Mouse (Mus musculus) hindbrain, embryonic 10.5 days (tissue): Measurements from ENCODE around the gene Xpo5. TPM values are rescaled to one million over a fixed set of nuclear protein-coding genes. Genes with fewer than 3 reads are reported as not detected.

ENCODE experiments used
- DNase-seq: peaks from one replicate; pipeline ENCODE4 v3.0.0-alpha.2; 2017; ENCODE audit warnings: low spot score
- H3K27ac ChIP-seq: fragments of 300-500 bp; sonication (generic); 2 replicates; pipeline ENCODE4 v1.5.1; 2016; ENCODE audit warnings: mild to moderate bottlenecking, moderate library complexity
- H3K27me3 ChIP-seq: fragments of 300-500 bp; sonication (generic); 2 replicates; pipeline ENCODE4 v1.6.1; 2016; ENCODE audit warnings: mild to moderate bottlenecking; ENCODE audit not compliant: poor library complexity, insufficient read depth, severe bottlenecking
- H3K36me3 ChIP-seq: fragments of 300-500 bp; sonication (generic); 2 replicates; pipeline ENCODE4 v1.6.1; 2016; ENCODE audit warnings: mild to moderate bottlenecking, moderate library complexity
- H3K4me1 ChIP-seq: fragments of 300-500 bp; sonication (generic); replicated peaks from 2 replicates; pipeline ENCODE4 v1.6.1; 2016; ENCODE audit warnings: mild to moderate bottlenecking
- H3K4me3 ChIP-seq: fragments of 300-500 bp; sonication (generic); 2 replicates; pipeline ENCODE4 v1.5.1; 2016; ENCODE audit warnings: mild to moderate bottlenecking, moderate library complexity
- H3K9me3 ChIP-seq: fragments of 300-500 bp; sonication (generic); 2 replicates; pipeline ENCODE4 v1.6.1; 2016; ENCODE audit warnings: mild to moderate bottlenecking, moderate library complexity
- WGBS: fragments of 180-500 bp; shearing (Covaris S2); methylation state at CpG from one replicate; pipeline ENCODE4 v1.1.7; 2016; 5-methylcytosine and 5-hydroxymethylcytosine counted together
- polyA plus RNA-seq: library from polyadenylated mRNA; unstranded; fragments of >200 nt; fragmentation: Nextera tagmentation; extraction: Ambion mirVana; gene quantifications from 2 replicates; pipeline ENCODE4 v1.2.1, GENCODE M21; 2016

The Xpo5 gene
- polyA plus RNA-seq, 1 experiment from 2014 or later = 59.2 TPM

DNA sequence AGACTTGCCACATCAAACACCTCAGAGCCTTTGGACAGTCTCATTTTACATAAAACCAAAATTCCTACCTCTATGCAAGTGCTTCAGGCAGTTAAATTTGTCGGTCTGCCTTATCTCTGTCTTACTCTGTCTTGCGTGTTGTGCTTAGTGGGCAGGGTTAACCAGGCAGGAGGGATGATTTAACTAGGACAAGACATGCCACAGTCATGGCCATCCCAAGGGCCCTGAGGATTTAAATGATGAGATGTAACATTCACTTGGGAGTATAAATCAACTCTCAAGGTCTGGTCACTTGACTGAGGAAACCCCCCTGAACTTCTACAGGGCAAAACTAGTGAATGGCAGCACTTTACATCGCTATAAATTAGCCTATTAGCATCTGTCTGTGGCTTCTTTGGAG lies 19.0 kb downstream of the Xpo5 start:
- no peaks in the 10 kb centered on the region for H3K27me3 ChIP-seq
- no peak overlapping the region for H3K27ac ChIP-seq
- H3K36me3 ChIP-seq = peaks cover 100% of the 10 kb centered on the region
- no peaks in the 10 kb centered on the region for H3K4me1 ChIP-seq
- no peak overlapping the region for H3K4me3 ChIP-seq
- H3K9me3 ChIP-seq = no peaks in the 10 kb centered on the region
- no peak for DNase-seq
- WGBS = 95% methylated on average over 3 of the region's 3 CpGs

DNA sequence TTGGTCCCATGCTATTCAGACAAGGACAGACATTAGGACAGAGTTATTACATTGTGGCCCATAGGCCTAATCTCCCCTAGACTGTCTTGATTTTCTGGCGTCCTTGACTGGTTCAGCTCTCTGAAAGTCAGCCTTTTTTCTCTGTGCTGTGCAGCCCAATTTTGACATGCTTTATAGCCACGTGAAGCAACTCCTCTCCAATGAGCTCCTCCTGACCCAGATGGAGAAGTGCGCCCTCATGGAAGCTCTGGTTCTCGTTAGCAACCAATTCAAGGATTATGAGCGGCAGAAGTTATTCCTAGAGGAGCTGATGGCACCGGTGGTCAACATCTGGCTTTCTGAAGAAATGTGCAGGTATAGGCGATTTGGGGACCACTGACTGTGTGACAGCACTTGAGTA lies 25.0 kb downstream of the Xpo5 start:
- peaks cover 100% of the 10 kb centered on the region for H3K36me3 ChIP-seq
- no peak overlapping the region for H3K4me3 ChIP-seq
- no peaks in the 10 kb centered on the region for H3K27me3 ChIP-seq
- DNase-seq = no peak
- 88% methylated on average over 7 of the region's 7 CpGs for WGBS
- H3K4me1 ChIP-seq = no peaks in the 10 kb centered on the region
- no peaks in the 10 kb centered on the region for H3K9me3 ChIP-seq
- H3K27ac ChIP-seq = no peak overlapping the region

DNA sequence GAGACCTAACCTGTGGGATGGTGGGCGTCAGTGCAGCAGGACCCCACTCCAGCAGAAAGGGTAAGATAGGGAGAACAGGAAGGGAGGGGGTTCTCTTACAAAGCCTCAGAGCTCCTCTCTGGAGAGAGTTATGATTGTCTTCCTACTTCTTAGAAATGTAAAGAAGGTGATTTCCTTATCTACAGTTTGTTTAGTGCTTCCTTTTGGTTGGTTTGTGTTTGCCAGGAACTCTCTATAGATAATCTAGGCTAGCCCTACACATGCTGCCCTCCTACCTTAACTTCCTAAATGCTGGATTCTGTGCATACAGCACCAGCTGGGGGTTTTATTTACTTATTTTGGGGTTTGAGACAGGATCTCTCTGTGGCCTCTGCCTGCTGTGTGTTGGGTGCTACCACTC lies 33.5 kb downstream of the Xpo5 start:
- Histone ChIP-seq H3K9me3 (no peaks in the 10 kb centered on the region), H3K4me1 (no peaks in the 10 kb centered on the region), H3K4me3 (no peak overlapping the region), H3K27ac (no peak overlapping the region), H3K36me3 (peaks cover 100% of the 10 kb centered on the region), H3K27me3 (no peaks in the 10 kb centered on the region)
- no peak for DNase-seq
- WGBS = 94% methylated on average over 1 of the region's 1 CpGs

DNA sequence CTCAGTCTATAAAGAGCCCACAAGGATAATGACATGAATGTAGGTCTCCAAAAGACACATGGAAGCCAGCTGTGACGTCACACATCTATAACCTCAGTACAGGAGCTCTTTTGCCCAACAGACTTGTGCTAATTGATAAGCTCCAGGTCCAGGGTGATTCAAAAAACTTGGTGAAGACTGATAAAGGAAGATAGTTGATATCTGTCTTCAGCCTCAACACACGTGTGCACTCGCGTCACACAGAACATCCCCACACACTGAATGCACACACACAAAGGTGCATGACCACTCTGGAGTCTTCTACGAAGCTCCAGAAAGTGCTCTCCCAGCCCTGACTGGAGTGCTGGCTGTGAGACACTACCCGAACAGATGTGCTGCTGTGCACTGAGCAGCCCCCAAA lies 34.5 kb downstream of the Xpo5 start:
- H3K4me3 ChIP-seq = no peak overlapping the region
- no peaks in the 10 kb centered on the region for H3K4me1 ChIP-seq
- no peaks in the 10 kb centered on the region for H3K9me3 ChIP-seq
- H3K36me3 ChIP-seq = peaks cover 100% of the 10 kb centered on the region
- H3K27ac ChIP-seq = no peak overlapping the region
- 93% methylated on average over 6 of the region's 6 CpGs for WGBS
- DNase-seq = no peak
- no peaks in the 10 kb centered on the region for H3K27me3 ChIP-seq

DNA sequence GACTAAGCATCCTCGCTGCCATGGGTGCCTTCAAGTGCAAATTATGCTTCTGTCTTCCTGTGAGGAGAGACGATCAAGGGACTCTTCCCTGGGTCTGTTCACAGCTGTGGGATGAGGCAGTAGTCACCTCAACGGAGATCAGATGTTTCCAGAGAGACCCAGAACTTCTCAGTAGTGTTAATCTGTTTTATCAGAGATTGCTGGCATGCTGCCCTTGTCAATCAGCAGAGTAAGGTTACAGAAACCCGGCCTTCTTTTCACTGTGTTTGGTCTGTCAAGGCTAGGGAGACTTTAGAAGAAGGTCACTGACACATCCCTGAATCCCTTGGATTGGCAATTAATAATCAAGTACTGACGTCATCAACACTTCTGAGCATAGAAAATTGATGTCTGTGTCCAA lies 34.9 kb downstream of the Xpo5 start:
- 85% methylated on average over 5 of the region's 5 CpGs for WGBS
- no peak for DNase-seq
- peaks cover 100% of the 10 kb centered on the region for H3K36me3 ChIP-seq

DNA sequence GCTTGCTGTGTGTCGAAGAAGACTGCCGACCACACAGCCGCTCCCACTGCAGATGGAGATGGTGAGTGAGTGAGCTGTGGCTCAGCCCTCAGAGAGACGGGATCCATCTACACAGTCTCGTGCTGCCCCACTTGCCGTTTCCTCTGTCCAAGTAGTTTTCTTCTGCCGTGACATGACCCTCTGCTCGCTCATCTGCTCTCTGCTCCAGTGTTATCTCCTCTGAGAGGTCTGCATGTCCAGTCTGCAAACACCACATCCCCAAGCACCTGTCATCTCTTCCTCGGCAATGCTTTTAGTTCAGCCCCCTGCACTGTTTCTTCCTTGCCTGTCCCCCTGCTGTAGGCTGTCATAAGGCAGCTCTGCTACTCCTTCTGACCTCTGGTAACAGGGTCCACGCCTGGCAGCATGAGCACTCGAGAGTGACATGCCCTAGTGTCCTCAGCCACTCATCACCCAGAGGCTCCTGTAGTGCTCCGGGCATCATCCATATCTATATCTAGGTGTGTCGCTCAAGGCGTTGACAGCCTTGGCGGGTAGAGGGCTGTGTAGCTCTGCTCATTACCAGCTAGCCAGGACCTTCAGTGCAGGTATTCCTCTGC lies 37.0 kb downstream of the Xpo5 start:
- Histone ChIP-seq H3K4me1 (no peaks in the 10 kb centered on the region), H3K9me3 (no peaks in the 10 kb centered on the region), H3K36me3 (peaks cover 100% of the 10 kb centered on the region), H3K27me3 (no peaks in the 10 kb centered on the region), H3K27ac (no peak overlapping the region), H3K4me3 (no peak overlapping the region)
- 95% methylated on average over 15 of the region's 15 CpGs for WGBS
- no peak for DNase-seq

More for the DNA sequence above, 34.9 kb downstream of the Xpo5 start:
- H3K4me3 ChIP-seq = no peak overlapping the region
- H3K27me3 ChIP-seq = no peaks in the 10 kb centered on the region
- no peaks in the 10 kb centered on the region for H3K4me1 ChIP-seq
- no peaks in the 10 kb centered on the region for H3K9me3 ChIP-seq
- H3K27ac ChIP-seq = no peak overlapping the region

DNA sequence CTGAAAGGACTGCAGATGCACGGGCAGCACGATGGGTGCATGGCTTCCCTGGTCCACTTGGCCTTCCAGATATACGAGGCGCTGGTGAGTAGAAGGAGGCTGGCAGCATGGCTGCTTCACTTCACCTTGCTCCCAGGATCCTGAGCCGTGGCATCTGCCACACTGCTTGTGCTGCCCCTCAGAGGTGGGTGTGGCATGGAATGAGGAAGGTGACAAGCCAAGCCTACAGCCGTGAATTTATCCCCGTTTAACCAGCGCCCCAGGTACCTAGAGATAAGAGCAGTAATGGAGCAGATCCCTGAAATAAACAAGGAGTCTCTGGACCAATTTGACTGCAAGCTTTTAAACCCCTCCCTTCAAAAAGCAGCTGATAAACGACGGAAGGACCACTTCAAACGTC lies 38.9 kb downstream of the Xpo5 start:
- peaks cover under 1% of the 10 kb centered on the region for H3K4me1 ChIP-seq
- H3K27me3 ChIP-seq = no peaks in the 10 kb centered on the region
- H3K27ac ChIP-seq = no peak overlapping the region
- DNase-seq = no peak
- H3K36me3 ChIP-seq = peaks cover 100% of the 10 kb centered on the region
- no peak overlapping the region for H3K4me3 ChIP-seq
- WGBS = 88% methylated on average over 11 of the region's 11 CpGs
- no peaks in the 10 kb centered on the region for H3K9me3 ChIP-seq

DNA sequence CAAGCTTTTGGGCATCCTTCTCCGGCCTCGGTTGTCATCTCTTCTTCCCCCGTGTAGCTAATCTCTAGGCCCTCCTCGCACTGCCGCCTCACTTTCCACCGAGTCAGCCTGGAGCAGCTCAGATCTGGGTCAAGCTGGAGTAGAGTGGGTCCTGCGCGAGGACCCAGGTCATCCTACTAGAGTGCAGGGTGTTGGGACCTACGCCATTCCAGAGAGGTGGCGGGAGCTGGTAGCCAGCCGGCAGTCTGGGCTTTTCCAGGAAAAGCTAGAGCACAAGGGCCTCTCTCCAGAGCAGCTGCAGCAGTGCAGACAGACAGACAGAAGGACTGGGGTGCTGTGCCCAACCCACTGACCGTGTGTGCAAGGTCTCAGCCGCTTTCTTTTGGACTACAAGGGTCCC lies 39.7 kb downstream of the Xpo5 start:
- H3K27me3 ChIP-seq = no peaks in the 10 kb centered on the region
- no peak overlapping the region for H3K4me3 ChIP-seq
- no peak overlapping the region for H3K27ac ChIP-seq
- DNase-seq = no peak
- peaks cover 96% of the 10 kb centered on the region for H3K36me3 ChIP-seq
- peaks cover 8% of the 10 kb centered on the region for H3K4me1 ChIP-seq
- H3K9me3 ChIP-seq = no peaks in the 10 kb centered on the region
- WGBS = 91% methylated on average over 13 of the region's 13 CpGs

DNA sequence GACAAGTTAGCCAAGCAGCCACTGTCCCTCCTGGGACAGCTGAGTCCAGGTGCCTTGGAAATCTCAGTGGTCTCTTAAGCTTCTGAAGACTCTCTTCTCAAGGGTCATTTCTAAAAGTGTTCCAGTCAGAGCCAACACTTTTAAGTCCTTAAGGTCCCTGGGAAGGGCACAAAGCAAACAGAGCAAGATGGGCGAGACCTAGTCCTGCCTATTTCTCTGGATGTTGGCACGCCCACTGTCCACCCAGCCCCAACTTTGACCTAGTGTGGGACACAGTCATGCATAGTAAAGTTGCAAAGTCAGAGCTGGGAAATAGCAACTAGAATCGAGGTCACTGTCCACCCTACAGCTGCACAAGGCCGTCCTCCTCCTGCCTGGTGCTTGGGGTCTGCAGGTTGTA lies 40.4 kb downstream of the Xpo5 start:
- Histone ChIP-seq H3K9me3 (no peaks in the 10 kb centered on the region), H3K27me3 (no peaks in the 10 kb centered on the region), H3K27ac (no peak overlapping the region), H3K4me3 (no peak overlapping the region), H3K36me3 (peaks cover 89% of the 10 kb centered on the region), H3K4me1 (peaks cover 8% of the 10 kb centered on the region)
- WGBS = 85% methylated on average over 4 of the region's 4 CpGs
- DNase-seq = no peak

DNA sequence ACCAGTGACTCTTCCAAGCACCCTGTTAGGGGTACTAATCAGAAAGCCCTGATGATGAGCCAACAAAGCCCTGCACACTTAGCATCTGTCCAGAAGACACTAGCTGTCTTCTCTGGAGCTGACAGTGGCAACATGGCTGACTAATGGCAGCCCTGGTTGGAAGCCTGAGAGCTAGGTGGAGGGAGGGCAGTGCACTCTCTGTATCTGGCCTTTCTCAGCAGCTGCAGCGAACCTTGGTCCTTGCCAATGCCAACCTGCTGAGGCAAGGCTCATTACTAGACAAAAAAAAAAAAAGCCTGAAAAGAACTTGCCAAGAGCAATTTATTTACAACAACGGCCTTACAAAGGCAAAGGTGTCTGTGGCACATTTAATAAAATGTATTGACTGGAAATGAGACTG lies 41.0 kb downstream of the Xpo5 start:
- Histone ChIP-seq H3K9me3 (no peaks in the 10 kb centered on the region), H3K4me1 (peaks cover 12% of the 10 kb centered on the region), H3K36me3 (peaks cover 82% of the 10 kb centered on the region), H3K27me3 (no peaks in the 10 kb centered on the region), H3K27ac (no peak overlapping the region), H3K4me3 (no peak overlapping the region)
- no peak for DNase-seq
- WGBS = 77% methylated on average over 2 of the region's 2 CpGs

DNA sequence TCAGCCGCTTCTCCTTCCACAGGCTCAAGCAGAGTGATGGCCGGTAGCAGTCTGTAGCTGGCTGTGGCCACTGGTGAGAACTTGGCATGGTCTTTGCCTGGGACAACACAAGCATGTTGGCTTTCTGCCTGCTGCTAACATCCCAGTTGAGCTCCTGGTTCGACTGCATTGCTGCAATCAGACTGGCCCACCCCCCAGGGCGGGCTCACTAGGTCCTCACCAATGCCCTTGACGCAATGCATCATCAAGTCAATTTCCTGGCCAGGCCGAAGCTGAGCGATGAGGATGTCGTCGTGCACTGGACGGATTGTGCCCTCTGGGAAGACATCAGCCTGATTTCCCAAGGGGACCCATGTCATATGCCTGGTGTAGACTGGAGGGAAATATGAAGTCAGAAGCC lies 42.0 kb downstream of the Xpo5 start:
- Histone ChIP-seq H3K9me3 (no peaks in the 10 kb centered on the region), H3K27ac (no peak overlapping the region), H3K4me1 (peaks cover 22% of the 10 kb centered on the region), H3K27me3 (no peaks in the 10 kb centered on the region), H3K4me3 (0 out of 2 replicates have a peak overlapping the region, but pooled peaks have one; percentile 9), H3K36me3 (peaks cover 79% of the 10 kb centered on the region)
- 83% methylated on average over 10 of the region's 10 CpGs for WGBS
- no peak for DNase-seq

DNA sequence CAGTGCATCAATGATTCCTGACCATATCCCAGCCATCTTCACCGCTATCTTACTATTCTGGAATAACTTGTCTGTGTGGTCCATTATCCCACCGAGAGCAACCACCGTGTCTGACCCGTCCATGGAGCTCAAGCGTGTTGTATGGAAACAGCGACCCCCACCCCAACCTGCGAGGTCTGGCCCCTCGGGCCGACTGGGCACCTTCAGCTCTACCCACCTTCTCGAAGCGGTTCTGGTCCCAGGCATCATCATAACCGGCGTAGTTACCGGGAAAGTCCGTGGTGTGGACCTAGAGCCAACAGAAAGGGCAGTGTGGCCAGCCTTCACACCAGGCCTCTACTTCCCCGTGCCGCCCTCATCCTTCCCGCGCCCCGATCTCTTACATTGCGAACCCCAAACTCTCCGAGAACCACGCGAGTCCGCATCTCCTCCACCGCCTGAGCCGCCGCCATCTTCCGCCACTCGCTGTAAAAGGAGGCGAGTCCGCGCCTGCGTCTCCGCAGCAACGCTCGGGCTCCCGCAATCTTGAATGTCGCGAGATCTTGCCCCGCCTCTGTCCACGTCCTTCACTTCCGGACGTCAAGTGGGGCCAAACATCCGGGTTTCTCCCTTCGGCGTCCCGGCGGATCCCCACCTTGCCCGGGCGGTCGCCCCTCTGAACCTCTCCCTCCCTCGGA lies 45.1 kb downstream of the Xpo5 start, which contains the start of the genes Polr1c and Yipf3:
TSS of gene Polr1c (minus strand) at position 543 of the 677 bp plus-strand sequence.
TSS of gene Yipf3 (plus strand) at position 569 of the 677 bp plus-strand sequence.
- no peaks in the 10 kb centered on the region for H3K27me3 ChIP-seq

DNA sequence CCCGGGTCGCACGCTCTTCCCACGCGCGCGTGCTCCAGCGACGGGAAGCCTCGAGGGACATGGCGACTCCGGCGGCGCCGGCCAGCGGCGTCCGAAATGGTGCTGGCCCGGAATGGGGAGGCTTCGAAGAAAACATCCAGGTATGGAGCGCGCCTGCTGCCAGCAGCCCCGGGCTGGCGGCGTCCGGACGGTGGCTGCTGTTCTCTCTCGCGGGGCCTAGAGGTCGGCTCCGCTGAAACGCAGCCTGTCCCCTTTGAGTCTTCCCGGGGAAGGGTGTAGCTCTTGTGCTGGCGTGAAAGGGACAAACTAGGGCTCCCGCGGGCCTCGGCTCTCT lies 45.6 kb downstream of the Xpo5 start:
- Histone ChIP-seq H3K4me3 (peak overlapping the region; percentile 98), H3K27me3 (no peaks in the 10 kb centered on the region), H3K4me1 (peaks cover 27% of the 10 kb centered on the region), H3K27ac (peak overlapping the region; percentile 94), H3K36me3 (peaks cover 74% of the 10 kb centered on the region), H3K9me3 (no peaks in the 10 kb centered on the region)
- WGBS = 1% methylated on average over 37 of the region's 37 CpGs
- DNase-seq = no peak

More for the DNA sequence above, 45.1 kb downstream of the Xpo5 start, which contains the start of the genes Polr1c and Yipf3:
- DNase-seq = peak; percentile 96
- peak within 1 kb of the TSS; percentile 98 for H3K4me3 ChIP-seq
- WGBS = under 1% methylated on average over 53 of the region's 53 CpGs
- H3K4me1 ChIP-seq = peaks cover 22% of the 10 kb centered on the region
- peak within 1 kb of the TSS; percentile 94 for H3K27ac ChIP-seq
- peaks cover 79% of the 10 kb centered on the region for H3K36me3 ChIP-seq
- H3K9me3 ChIP-seq = no peaks in the 10 kb centered on the region
